Comparison of ENCODE assay signal across 8 mouse cellular contexts in the genomic region with DNA sequence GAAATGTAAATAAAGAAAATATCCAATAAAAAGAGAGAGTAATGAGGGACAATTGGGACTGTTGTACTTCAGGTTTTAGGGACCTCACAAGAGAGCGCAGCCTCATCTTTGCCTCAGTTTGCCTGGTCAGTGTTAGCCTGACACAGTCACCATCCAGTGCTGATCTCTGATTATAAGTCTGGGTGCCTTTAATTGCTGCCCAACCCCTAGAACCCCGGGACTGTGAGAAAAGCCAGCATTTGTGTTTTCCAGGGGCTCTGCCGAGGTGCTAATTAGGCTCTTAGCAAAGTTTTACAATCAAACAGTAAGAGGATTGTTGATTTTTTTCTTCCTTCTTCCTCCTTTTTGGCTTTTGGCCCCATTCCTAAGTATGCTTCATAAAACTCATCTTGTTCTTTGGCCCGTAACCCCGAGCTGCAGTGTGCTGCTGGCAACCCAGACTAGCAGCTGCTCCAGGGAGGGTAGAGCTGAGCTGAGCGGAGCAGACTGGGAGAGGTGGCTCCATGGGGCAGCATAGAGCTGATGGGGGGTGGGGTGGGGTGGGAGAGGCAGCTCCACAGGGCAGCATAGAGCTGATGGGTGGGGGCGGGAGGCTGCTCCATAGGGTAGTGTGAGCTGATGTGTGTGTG. TPM values are rescaled to one million over a fixed set of nuclear protein-coding genes. Genes with fewer than 3 reads are reported as not detected.
DNase-seq lines count a peak whose midpoint lies in the region; ATAC-seq and TF ChIP-seq lines count a peak whose summit lies in the region.

No protein-coding gene starts in this region.

- ATAC-seq in neural tube, embryonic 14.5 days (ENCODE audit: low read depth): peak; percentile 81
- no peak for ATAC-seq in liver, embryonic 11.5 days (replicated peaks; ENCODE audit: low FRiP score)

- intact Hi-C loops in gastrocnemius, postnatal 14 days (cut with DNase I; ENCODE audit: low total_unique reads): no loop called here

- DNase-seq in heart, adult 18-20 months: peak; percentile 34 to 50
- DNase-seq in heart, embryonic 10.5 days (ENCODE audit: low spot score): no peak
- DNase-seq in brain, embryonic 14.5 days (ENCODE audit: low read depth): peak; percentile 84
- DNase-seq in gastrocnemius, postnatal 14 days: peak; percentile 58
- peak; percentile 40 to 47 for DNase-seq in layer of hippocampus, postnatal 10 days (ENCODE audit: low spot score in 2 of 2)
- no peak for DNase-seq in right cerebral cortex, postnatal 14 days
- DNase-seq in liver, embryonic 11.5 days (ENCODE audit: low spot score): no peak

- H3K4me3 ChIP-seq in heart, embryonic 10.5 days: no peak overlapping the region
- no peak overlapping the region for H3K4me3 ChIP-seq in neural tube, embryonic 14.5 days (ENCODE audit: low read depth, low read length)
- no peak overlapping the region for H3K4me3 ChIP-seq in liver, embryonic 11.5 days (ENCODE audit: low read depth, low read length)

- 0 out of 2 replicates have a peak, but pooled peaks cover 5% of the 10 kb centered on the region for H3K4me1 ChIP-seq in heart, embryonic 10.5 days
- peaks cover 8% of the 10 kb centered on the region; the same call in 1 of the 2 replicates for H3K4me1 ChIP-seq in neural tube, embryonic 14.5 days (ENCODE audit: control insufficient read depth, insufficient read depth, low read length)
- H3K4me1 ChIP-seq in liver, embryonic 11.5 days (replicated peaks; ENCODE audit: control insufficient read depth, insufficient read depth, low read length): no peaks in the 10 kb centered on the region

- WGBS in heart, embryonic 10.5 days: 27% methylated on average over 6 of the region's 7 CpGs
- 21% methylated on average over 7 of the region's 7 CpGs for WGBS in neural tube, embryonic 14.5 days
- WGBS in liver, embryonic 11.5 days: 29% methylated on average over 7 of the region's 7 CpGs

- no peak for TF ChIP-seq POLR2A in brain, embryonic 14.5 days (IDR thresholded peaks at IDR 0.05; ENCODE audit: borderline replicate concordance, extremely low read depth, insufficient read depth, insufficient read length, poor library complexity, severe bottlenecking)

- no peaks in the 10 kb centered on the region for H3K36me3 ChIP-seq in heart, embryonic 10.5 days
- no peaks in the 10 kb centered on the region for H3K36me3 ChIP-seq in neural tube, embryonic 14.5 days (ENCODE audit: control insufficient read depth, insufficient read depth, low read length)
- H3K36me3 ChIP-seq in liver, embryonic 11.5 days (ENCODE audit: control insufficient read depth, insufficient read depth, low read length): no peaks in the 10 kb centered on the region

- no peak overlapping the region for H3K9ac ChIP-seq in neural tube, embryonic 14.5 days (replicated peaks; ENCODE audit: low read depth, low read length)
- H3K9ac ChIP-seq in liver, embryonic 11.5 days (ENCODE audit: low read depth, low read length): no peak overlapping the region

- no peak for TF ChIP-seq CTCF in brain, embryonic 14.5 days (IDR thresholded peaks at IDR 0.05; ENCODE audit: borderline replicate concordance, extremely low read depth, insufficient read depth, insufficient read length)

- no peak overlapping the region for H3K27ac ChIP-seq in heart, embryonic 10.5 days
- H3K27ac ChIP-seq in neural tube, embryonic 14.5 days (ENCODE audit: low read depth, low read length): no peak overlapping the region
- no peak overlapping the region for H3K27ac ChIP-seq in liver, embryonic 11.5 days (ENCODE audit: low read depth, low read length)

- H3K9me3 ChIP-seq in heart, embryonic 10.5 days: no peaks in the 10 kb centered on the region
- H3K9me3 ChIP-seq in neural tube, embryonic 14.5 days (ENCODE audit: control insufficient read depth, low read length): no peaks in the 10 kb centered on the region
- no peaks in the 10 kb centered on the region for H3K9me3 ChIP-seq in liver, embryonic 11.5 days (ENCODE audit: control insufficient read depth, low read length)

- no peak overlapping the region for H3K4me2 ChIP-seq in neural tube, embryonic 14.5 days (ENCODE audit: low read depth, low read length)
- H3K4me2 ChIP-seq in liver, embryonic 11.5 days: no peak overlapping the region

- H3K27me3 ChIP-seq in heart, embryonic 10.5 days (ENCODE audit: insufficient read depth, poor library complexity, severe bottlenecking): no peaks in the 10 kb centered on the region; the same call in 1 of the 2 replicates
- H3K27me3 ChIP-seq in neural tube, embryonic 14.5 days (ENCODE audit: control insufficient read depth, insufficient read depth, low read length): no peaks in the 10 kb centered on the region
- H3K27me3 ChIP-seq in liver, embryonic 11.5 days (replicated peaks; ENCODE audit: control insufficient read depth, insufficient read depth, low read length): no peaks in the 10 kb centered on the region

RNA-seq across cellular contexts. Expression of a gene that starts 34.5 kb away (rescaled TPM):
- 1 to 10 TPM; 1.2 to 4.8 TPM for total RNA-seq in heart, adult 18-20 months (2021)
- polyA plus RNA-seq in heart, embryonic 10.5 days (2016; fragmentation: Nextera tagmentation; extraction: Ambion mirVana): 1.4 and 5.6 TPM in 2 replicates
- 42.7 and 65.4 TPM in 2 replicates for polyA plus RNA-seq in brain, embryonic 14.5 days (2012; rRNA removed)
- total RNA-seq in gastrocnemius, postnatal 14 days (2021): 10 to 100 TPM in 1 of 2 experiments, 1 to 10 TPM in 1; 7.2 to 11.0 TPM
- total RNA-seq in layer of hippocampus, postnatal 10 days (2021): 100 to 1,000 TPM; 248 to 268 TPM
- 125 and 137 TPM in 2 replicates for polyA plus RNA-seq in neural tube, embryonic 14.5 days (2014; fragmentation: Nextera tagmentation; extraction: Ambion mirVana)
- polyA plus RNA-seq in liver, embryonic 11.5 days (2014; fragmentation: Nextera tagmentation; extraction: Ambion mirVana): 0.97 and 1.9 TPM in 2 replicates

Comparison
In these comparisons a context has a peak if more than half of its experiments do, and no peak if none do; other contexts are left out.
1. DNase-seq: peak in heart, adult 18-20 months (2 of 2), brain, embryonic 14.5 days (single experiment), gastrocnemius, postnatal 14 days (single experiment) and layer of hippocampus, postnatal 10 days (2 of 2); none in heart, embryonic 10.5 days (single experiment), right cerebral cortex, postnatal 14 days (single experiment) and liver, embryonic 11.5 days (single experiment).